Mouse (Mus musculus): Measurements from ENCODE around the gene Npnt.

Npnt gene

DNA sequence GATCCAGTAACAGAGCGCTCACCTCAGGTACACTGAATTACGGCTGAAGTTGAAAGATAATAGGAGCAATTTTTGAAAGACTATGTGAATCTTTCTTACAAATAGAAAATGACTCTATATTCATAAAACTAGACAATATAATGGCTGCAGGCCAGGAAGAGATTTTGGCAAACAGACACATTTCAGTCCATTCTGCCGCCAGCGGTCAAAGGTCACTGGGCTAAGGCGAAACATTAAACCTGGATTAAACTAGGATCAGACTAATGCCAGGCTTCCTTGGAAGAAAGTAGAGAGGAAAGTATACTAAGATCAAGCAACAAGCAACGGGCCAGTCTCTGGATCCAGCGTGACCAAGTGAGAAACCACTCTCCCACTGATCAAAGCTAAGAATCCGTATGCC, 11.1 kb downstream of the Npnt start:
- no peak for DNase-seq (ENCODE audit: low spot score)

- DNase-seq (ENCODE audit: low spot score): no peak
Measured at GRCm38 (mm10) chr3:132934649-132935048, 15.4 kb downstream of the Npnt start.

GRCm38 (mm10) chr3:132931526-132931925, 18.6 kb downstream of the Npnt start:
- DNase-seq (ENCODE audit: low spot score): no peak

- no peak for DNase-seq (ENCODE audit: low spot score)
Measured at GRCm38 (mm10) chr3:132929866-132930265, 20.2 kb downstream of the Npnt start.

- no peak for DNase-seq (ENCODE audit: low spot score)
Measured at GRCm38 (mm10) chr3:132928186-132928585, 21.9 kb downstream of the Npnt start.

DNA sequence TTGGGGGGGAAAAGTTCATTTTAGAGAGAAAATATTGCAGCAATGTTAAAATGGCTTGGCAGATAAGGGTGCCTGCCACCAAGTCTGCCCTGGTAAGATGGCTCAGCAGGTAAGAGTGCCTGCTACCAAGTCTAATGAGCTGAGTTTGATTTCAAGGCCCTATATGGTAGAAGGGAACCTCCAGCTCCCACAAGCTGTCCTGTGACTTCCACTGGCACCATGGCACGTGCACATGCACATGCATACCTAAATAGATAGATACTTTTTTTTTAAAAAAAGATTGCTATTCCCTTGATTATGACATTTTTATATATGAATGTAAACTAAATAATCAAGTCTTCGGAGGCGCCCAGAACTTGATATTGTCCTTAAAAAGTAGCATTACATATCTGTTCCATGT, 30.3 kb downstream of the Npnt start:
- no peak for DNase-seq (ENCODE audit: low spot score)

GRCm38 (mm10) chr3:132919240-132919639, 30.9 kb downstream of the Npnt start:
- DNase-seq (ENCODE audit: low spot score): no peak

DNA sequence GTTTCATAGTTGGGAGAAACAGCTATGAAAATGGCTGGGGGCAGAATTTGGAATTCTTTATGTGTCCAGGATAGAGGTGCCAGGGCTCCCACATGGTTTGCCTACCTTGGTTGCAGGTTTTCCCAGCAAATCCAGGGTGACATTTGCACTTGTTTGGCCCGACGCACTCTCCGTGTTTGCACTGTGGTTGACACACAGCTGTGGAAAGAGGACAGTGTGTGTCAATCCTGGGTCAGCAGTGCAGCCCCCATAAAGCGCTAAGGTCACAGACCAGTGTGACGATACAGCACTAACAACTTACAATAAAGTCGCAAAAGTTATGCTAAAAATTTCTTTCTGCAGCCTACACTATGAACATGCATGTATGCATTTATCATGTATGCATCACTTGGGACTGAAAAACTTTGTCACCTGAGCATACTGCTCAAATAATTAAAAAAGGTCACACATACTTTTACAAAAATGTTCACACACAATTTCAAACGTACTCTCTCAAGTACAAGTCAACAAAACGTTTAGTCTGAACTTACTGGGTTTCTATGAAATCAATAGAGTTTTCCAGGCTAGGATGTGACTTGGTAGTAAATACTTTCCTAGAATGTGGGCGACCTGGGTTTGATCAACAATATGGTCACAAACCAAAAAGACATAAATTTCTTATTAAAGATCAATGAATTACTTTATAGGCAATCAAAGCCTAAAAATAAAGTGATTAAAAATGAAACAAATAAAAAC, 32.6 kb downstream of the Npnt start:
- no peak for DNase-seq (ENCODE audit: low spot score)

GRCm38 (mm10) chr3:132915661-132916060, 34.4 kb downstream of the Npnt start:
- DNase-seq (ENCODE audit: low spot score): no peak

- no peak for DNase-seq (ENCODE audit: low spot score)
Measured at GRCm38 (mm10) chr3:132912420-132912819, 37.7 kb downstream of the Npnt start.

DNA sequence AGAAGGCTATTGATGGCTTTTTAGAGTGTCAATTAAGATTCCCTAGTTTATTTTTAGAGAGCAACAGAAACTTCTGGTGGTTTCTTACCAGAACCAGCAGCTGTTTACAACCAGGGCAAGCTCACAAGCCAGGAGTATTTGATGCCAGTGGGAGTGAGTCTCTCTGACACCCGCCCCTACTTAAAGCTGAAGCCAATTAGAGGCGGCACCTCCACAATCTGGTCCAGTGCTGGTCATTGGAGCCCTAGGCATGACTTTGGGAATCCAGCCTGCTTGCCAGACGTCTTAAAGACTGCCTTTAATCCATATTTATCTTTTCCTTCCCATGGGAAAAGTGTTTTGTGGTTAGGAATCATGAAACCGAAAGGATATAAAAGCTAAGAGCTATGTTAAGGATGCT, 38.4 kb downstream of the Npnt start:
- no peak for DNase-seq (ENCODE audit: low spot score)

GRCm38 (mm10) chr3:132910727-132911126, 39.4 kb downstream of the Npnt start:
- no peak for DNase-seq (ENCODE audit: low spot score)

GRCm38 (mm10) chr3:132909736-132910135, 40.4 kb downstream of the Npnt start:
- DNase-seq (ENCODE audit: low spot score): no peak

DNA sequence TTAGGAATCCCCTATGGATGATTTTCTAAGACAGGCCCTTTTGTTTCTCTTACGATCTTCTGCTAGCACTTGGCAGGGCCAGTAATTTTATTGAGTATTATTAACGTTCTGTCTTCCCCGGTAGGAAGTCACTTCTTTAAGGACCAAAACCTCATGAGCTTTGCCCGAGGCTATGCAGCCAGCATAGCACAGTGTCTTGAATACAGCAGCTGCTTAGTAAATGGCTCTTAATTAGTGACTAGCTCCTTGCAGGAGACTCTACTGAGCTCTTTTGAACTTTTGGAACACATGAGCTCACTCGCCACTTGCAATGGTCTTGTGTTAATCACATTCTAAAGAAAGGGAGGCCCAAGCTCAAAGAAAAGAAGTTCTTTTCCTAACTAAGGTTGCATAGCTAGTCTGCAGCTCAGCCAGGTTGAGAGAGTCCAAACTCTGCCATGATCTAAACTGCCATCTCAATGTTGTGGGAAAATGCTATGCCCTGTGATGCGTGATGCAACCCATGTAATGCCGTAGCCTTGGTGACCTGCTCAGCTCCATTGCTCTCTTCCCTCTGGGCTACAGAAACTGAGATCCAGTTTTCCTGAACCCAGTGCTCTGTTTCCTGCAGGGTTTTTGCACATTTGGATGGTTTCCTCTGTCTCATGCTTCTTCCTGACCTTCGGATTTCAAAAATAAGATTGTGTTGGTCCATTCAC, 42.4 kb downstream of the Npnt start:
- no peak for DNase-seq (ENCODE audit: low spot score)

GRCm38 (mm10) chr3:132905224-132905930, 44.7 kb downstream of the Npnt start:
- DNase-seq (ENCODE audit: low spot score): no peak

DNA sequence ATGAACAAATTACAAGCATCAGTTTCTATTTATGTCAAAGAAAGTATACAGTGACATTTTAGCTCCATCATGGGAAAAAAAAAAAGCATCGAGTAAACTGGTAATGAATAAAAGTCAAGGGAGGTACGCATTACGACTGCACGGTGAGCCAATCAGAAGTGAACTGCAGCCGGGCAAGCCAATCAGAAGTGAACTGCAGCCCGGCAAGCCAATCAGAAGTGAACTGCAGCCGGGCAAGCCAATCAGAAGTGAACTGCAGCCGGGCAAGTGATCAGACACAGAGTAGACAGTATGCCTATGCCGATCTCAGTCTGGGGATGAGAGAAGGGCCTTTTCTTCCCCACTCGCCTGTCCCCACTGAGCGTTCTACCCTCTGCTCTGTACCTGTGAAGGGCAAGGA, 46.7 kb downstream of the Npnt start:
- DNase-seq (ENCODE audit: low spot score): peak; percentile 31

GRCm38 (mm10) chr3:132902921-132903320, 47.2 kb downstream of the Npnt start:
- no peak for DNase-seq (ENCODE audit: low spot score)

- DNase-seq (ENCODE audit: low spot score): no peak
Measured at GRCm38 (mm10) chr3:132902206-132902605, 47.9 kb downstream of the Npnt start.

- no peak for DNase-seq (ENCODE audit: low spot score)
Measured at GRCm38 (mm10) chr3:132897891-132898290, 52.2 kb downstream of the Npnt start.

DNA sequence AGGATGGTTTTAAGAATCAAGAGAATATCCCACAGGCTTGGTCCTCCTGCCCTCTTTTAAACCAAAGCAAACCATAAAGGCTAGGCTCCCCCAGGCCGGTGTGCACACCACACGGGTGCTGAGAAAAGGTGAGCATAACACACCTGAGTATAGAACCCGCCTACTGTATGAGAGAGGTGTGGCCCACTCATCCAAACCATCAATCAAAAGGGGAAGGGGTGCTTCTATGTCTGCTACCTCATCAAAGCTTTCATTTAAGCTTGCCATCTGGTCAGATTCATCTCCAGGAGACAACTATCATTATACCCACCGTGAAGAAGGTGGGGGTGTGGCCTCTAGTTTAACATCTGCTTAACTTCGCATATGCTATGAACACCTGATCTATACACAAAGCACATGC, 52.7 kb downstream of the Npnt start:
- DNase-seq (ENCODE audit: low spot score): no peak

DNA sequence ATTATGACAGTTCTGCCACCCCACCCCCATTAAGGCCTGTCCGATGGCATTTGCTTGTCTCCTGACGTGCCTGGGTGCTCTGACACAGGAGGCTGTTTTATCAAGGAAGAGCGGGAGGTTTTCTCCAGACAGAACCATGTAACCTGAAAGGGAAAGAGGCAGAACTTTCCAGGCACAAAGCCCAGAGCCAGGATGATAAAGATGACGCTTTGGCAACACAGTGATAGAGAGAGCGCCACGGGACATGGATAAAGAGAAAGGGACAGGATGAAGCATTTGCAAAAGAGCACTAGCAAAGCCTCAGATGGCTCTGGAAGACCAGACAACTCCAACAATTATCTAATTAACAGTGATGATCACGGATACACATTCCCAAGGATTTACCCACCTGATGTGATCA, 56.0 kb downstream of the Npnt start:
- no peak for DNase-seq (ENCODE audit: low spot score)

DNA sequence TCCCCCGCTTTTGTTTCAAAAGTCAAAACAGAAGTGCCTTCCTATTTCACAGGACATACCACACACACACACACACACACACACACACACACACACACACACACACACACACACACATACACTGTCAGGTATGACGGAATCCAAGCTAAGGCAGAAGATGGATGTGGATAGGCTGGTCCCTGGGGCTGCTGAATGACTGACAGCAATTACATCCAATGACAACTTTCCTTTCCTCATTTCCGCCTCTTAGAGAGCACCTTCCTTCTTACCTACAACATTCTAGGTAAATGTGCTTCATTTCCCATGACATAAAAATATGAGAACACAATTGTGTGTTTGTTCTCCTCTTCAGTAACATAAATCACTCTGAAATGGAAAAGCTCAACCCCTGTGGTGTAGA, 56.4 kb downstream of the Npnt start:
- DNase-seq (ENCODE audit: low spot score): no peak

DNA sequence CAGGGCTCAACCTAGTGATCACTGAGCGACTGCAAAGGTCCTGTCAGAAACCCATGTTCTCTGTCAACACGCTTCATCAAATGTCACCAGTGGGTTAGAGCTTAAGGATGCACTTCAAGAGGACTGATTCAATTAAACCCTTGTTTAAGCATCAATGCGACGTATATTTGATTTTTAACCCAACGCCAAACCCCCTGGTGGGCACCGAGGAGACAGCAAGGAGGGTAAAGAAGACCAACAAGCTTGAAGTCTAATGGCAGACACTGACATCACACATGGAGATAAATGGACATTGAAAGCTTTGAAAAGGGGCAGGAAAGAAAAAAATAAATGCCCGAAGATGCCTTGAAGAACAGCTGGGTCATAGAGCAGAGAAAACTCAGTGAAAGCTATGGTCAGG, 57.0 kb downstream of the Npnt start:
- DNase-seq (ENCODE audit: low spot score): no peak

All from testis, postnatal 14 days (tissue).